Mouse (Mus musculus) brain, embryonic 14.5 days (tissue): Measurements from ENCODE around the gene 4931422A03Rik. TPM values are rescaled to one million over a fixed set of nuclear protein-coding genes. Genes with fewer than 3 reads are reported as not detected.
A peak's percentile ranks its signal among the peaks of the same experiment; 100 is the strongest.
"Not testable (repeated sequence)": the region's sequence is repeated elsewhere in the genome, so short reads cannot be mapped to it uniquely, and the experiment has no call there.

ENCODE experiments used
- DNase-seq: peaks from one replicate; pipeline ENCODE4 v3.0.0-alpha.2; 2011; ENCODE audit warnings: low read depth
- CTCF ChIP-seq: fragments of 200-500 bp; IDR thresholded peaks from 2 replicates; pipeline ENCODE4 v1.5.1; 2012; ENCODE audit warnings: inconsistent platforms, mild to moderate bottlenecking, moderate library complexity, borderline replicate concordance; ENCODE audit not compliant: insufficient read depth, insufficient read length; ENCODE audit errors: extremely low read depth
- POLR2A ChIP-seq: fragments of 200-500 bp; IDR thresholded peaks from 2 replicates; pipeline ENCODE4 v1.6.1; 2012; ENCODE audit warnings: mild to moderate bottlenecking, inconsistent platforms, borderline replicate concordance; ENCODE audit not compliant: poor library complexity, insufficient read depth, insufficient read length, severe bottlenecking; ENCODE audit errors: extremely low read depth
- polyA plus RNA-seq: library from polyadenylated mRNA; depleted of rRNA; stranded (reverse); fragments of >200 nt; gene quantifications from 2 replicates; pipeline ENCODE4 v1.2.3, GENCODE M21; 2012

4931422A03Rik gene
- polyA plus RNA-seq, 1 experiment = 0.08 TPM

DNA sequence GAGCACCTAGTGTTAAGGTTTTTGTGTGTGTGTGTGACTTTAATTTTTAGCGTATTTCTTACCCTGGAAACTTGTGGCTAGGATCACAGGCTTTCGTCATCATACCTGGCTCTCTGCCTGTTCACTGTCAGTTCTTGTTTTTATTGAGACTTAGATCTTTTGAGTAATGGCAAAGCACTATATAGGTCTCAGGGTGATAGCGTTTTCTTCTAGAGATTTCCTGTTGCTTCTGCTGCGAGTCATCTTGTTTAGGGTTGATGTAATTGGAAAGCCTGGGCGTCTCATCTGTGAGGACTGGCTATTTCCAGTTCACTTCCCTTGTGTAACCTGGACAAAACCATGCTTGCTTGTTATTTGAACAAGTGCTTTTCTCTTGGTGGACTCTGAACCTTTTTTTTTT lies 13.5 kb upstream of the 4931422A03Rik start:
- no peak for TF ChIP-seq CTCF
- TF ChIP-seq POLR2A = no peak
- DNase-seq = no peak

DNA sequence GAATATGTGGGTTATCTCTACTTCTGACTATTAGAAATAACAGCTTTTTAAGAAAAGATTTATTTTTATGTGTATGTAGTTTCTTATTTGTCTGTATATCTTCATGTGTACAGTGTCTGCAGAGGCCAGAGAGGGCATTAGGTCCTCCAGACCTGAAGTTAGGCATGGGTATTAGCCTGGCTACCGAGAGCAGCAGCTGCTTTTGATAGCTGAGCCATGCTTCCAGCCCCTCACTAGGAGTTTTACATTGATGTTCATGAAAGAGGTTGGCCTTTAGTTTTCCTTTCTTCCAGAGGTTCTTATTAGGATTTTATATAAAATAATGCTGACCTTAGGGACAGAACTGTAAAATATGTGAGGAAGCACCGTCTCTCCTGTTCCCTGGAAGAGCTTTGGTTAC lies 10.1 kb upstream of the 4931422A03Rik start:
- no peak for DNase-seq
- TF ChIP-seq POLR2A = no peak

DNA sequence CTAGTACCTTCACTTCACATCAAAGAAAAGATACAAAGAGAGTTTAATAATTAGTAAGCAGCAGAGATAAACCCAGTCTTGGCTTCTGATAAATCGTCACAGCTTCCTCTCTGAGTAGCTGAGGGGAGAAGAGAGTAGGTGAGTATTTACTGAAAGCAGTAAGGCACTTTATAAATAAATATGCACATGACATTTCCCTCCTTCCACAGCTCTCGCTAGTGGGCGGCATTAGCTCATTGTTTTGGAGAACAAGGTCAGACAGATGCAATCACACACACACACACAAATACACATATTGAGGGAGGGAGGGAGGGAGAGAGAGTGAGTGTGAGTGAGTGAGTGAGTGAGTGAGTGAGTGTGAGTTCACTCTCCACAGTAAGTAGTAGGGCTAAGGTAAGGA lies 8.2 kb upstream of the 4931422A03Rik start:
- no peak for DNase-seq
- TF ChIP-seq CTCF (no peak), POLR2A (no peak)

DNA sequence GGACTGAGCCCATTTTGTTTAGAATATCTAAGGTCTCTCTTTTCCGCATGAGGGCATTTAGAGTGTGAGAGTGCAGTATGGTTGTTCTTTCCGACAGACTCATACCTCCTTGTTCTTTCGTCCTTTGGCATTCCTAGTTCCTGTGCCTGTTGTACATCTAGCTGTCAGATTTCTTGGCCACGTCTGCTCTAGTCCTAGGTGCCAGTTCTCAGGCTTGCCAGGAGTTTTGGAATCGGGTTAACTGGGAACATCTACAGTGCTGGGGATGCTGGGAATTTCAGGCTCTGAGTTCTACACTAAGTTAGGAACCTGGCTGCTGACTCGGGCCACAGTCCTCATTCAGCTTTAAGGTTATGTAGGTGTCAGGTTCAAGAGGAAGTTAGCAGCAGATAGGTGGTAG lies 7.4 kb upstream of the 4931422A03Rik start:
- DNase-seq = no peak
- TF ChIP-seq CTCF = no peak
- TF ChIP-seq POLR2A = no peak

DNA sequence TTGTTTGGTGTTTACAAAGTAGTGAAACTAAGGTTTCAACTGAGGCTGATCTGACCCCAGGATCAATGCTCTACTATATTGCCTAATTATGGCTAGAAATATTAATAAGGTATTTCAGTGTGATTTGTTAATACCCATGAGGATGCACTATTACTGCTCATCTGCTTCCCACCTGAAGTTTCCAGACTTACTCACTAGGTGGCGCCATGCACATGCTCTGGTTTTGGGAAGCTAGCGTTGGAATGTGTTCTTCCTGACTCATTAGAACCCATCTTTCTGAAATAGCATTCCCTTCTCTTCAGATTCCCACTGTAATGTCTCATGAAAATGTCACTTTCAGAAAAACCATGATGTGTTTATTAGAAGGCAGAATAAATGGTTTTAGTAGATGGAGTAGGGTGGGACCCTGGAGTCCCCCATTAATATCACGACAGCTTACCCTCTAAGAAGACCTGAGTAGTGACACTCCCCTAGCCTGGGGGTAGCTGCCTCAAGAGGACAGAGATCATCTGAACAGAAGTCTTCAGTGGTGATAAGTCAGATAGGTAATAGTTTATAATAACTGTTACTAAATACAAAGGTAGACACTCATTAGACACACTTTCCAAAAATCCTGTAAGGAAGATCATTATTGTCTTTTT lies 6.8 kb upstream of the 4931422A03Rik start:
- TF ChIP-seq POLR2A = no peak
- TF ChIP-seq CTCF = peak; percentile 82; the same call in 1 of the 2 replicates
- peak; percentile 77 for DNase-seq

DNA sequence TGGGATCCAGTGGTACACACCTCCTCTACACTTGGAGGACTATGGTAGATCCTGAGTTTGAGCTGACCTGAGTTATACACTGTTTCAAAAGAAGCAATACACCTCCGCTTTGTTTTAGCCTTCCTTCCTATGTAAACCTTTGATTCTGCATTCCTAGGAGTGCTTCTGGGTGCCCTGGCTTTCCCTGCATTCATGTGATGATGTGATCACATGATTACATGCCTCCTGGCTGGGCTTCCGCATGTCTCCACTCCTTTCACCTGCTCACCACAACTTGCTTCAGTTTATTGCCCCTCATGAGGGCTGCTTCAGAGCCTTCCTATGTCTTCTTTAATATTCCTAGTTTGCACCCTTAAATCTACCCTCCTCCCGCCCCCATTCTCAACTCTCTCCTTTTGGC lies 3.9 kb upstream of the 4931422A03Rik start:
- TF ChIP-seq POLR2A = no peak
- no peak for TF ChIP-seq CTCF
- no peak for DNase-seq

DNA sequence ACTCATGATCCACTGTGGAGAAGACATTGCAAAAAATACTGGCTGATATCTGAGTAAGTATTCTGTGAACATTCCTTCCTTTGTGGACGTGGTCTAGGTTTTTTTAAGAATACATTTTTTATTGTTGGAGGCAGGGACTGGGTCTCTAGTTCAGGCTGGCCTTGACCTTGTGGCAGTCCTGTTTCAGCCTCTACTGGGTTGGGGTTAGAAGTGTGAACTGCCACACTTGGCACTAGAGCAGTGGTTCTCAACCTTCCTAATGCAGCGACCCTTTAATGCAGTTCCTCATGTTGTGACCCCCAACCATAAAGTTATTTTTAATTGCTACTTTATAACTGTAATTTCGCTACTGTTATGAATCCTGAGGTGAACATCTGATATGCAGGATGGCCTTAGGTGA lies 2.2 kb upstream of the 4931422A03Rik start:
- TF ChIP-seq CTCF = no peak
- TF ChIP-seq POLR2A = no peak
- no peak for DNase-seq

DNA sequence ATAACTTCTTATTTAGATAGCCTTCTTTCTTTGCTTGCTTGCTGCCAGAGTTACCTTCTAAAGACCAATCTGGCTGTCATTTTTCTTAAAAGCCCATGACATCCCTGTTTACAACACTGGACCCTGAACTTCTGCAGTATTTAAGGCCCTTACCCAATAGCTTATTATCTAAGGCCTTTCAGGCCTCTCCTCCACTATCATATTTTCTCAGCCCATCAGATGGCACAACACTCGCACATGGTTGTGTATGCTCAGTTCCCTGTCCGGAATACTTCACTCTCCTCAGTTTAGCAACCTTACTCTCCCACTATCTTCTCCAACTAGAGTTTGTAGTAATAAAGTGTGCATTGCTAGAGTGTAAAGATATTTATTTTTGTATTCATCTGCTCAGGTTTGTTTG lies 913 bp upstream of the 4931422A03Rik start:
- TF ChIP-seq CTCF (no peak), POLR2A (no peak)

DNA sequence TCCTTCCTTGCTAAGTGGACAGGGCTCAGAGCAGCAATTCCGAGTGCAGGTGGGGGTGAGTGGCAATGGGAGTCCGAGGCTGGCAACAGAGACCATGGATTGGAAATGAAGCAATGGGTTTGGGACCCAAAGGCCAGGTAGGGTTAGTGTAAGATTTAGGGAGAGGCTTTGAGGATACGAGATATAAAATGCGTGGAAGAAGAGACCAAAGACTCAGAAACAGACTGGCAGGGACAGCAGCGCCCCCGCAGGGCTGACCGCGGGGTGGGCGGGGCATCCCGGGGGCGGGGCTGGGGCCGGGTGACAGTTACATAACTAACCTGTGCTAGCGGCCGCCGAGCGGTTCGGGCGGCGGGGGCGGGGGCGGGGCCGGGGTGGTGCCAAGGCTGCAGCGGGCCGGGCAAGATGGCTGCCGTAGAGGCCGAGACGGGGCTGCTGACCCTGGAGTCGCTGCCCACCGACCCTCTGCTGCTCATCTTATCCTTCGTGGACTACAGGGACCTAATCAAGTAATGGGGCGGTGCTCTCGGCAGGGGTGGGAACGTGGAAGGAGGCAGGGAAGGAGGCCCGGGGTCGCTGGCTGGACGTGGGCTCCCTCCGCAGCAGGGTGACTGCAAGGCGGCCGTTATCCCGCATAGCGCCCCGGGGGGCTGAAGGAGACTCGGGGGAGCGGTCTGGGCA lies 563 bp downstream of the 4931422A03Rik start, which contains the start of gene Fbxo3:
Fbxo3 (plus strand) TSS at position 264 of the 681 bp plus-strand sequence.
- TF ChIP-seq CTCF = no peak
- peak; percentile 73; the same call in 1 of the 2 replicates for TF ChIP-seq POLR2A
- peak; percentile 88 for DNase-seq

More for the DNA sequence above, 913 bp upstream of the 4931422A03Rik start:
- DNase-seq = no peak

DNA sequence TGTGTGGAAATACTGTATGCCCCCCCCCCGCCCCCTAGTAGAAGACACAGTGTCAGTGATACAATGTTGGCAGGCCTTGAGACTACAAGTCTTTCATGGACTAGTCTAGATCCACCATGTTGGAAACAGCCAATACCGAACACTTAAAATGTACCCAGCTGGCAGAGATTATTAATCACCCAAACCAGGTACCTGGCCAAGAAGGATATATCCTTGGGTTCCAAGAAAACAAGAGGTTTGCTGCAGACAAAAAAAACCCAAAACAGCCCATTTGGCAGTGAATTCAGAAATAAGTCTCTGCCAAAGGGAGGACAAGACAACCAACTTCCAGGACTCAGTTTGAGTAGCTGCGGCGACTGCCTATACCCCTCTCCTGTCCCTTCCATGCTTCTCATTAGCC lies 3.5 kb downstream of the 4931422A03Rik start:
- TF ChIP-seq CTCF (no peak), POLR2A (no peak)
- DNase-seq = no peak

DNA sequence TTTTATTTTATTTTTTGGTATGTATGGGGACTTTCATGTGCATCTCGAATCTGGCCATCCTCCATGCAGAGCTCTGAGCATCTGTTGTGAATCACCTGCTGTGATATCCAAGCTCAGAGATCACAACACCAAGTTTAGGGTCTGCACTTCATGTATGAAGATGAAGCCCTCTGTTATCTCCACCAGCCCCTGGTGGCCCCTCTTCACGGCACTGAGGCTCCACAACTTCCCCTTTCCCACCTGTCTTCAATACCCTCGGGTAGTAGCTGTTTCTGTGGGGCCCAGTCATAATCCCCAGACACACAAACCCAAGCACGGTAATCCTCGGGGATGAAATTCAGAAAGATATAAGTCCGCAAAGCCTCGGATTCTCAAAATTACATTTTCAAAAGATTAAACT lies 5.1 kb downstream of the 4931422A03Rik start:
- no peak for DNase-seq
- TF ChIP-seq POLR2A (no peak), CTCF (no peak)

DNA sequence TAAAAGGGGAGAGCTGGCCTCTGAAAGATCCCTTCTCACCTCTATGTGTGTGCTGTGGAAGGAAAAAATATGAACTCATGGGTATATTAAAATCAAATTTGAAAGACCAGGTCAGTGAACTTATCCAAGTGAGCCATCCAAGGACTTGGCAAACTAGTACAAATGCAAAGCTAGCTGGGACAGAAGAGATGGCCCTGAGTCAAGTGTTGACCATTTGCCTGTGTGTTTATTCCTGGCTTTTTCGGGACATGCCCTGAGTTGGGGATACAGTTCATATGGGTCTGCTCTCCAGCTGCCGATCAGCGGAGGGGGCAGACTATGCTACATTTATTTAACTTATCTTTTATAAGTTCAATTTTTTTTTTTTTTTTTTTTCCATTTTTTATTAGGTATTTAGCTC lies 19.3 kb downstream of the 4931422A03Rik start:
- DNase-seq = not testable (repeated sequence)
